Mouse (Mus musculus): Measurements from ENCODE around the gene Tmem88.

GRCm38 (mm10) chr11:69413221-69414181, 15.5 kb upstream of the Tmem88 start, which contains the start of gene Kdm6b:
- TF ChIP-seq EP300 (IDR thresholded peaks at IDR 0.05; ENCODE audit: low read depth), result no peak
- no peak for TF ChIP-seq CTCF (IDR thresholded peaks at IDR 0.05; ENCODE audit: low read depth)
